Mouse (Mus musculus): Measurements from ENCODE around the gene Igsf3. TPM values are rescaled to one million over a fixed set of nuclear protein-coding genes. Genes with fewer than 3 reads are reported as not detected.

Gene Igsf3
- total and polyA plus RNA-seq, 3 experiments: 0.54 to 1.0 (median 0.59) TPM

DNA sequence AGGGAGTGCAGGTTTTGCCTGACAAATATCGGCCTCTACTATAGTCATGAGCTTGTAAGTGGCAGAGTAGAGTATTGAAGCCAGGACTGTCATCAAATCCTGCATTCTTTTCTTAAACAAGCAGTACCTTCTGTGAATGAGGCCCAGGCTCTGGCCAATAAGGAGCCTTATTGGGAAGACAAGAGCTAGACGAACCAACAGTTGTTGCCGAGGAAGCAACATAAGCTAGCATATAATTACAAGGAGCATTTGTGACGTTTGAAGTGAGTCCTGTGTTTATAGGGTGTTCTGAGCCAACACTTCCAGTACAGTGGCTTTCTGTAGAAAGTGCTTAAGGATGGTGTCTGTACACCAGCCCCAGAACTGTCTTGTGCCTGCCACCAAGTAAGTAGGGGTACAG lies 5.9 kb downstream of the Igsf3 start:
- TF ChIP-seq NRF1 (IDR thresholded peaks at IDR 0.05; ENCODE audit: low read depth, low read length) (no peak), ZNF384 (IDR thresholded peaks at IDR 0.05; ENCODE audit: low read depth, low read length) (no peak), BHLHE40 (IDR thresholded peaks at IDR 0.05; ENCODE audit: low read depth, low read length) (no peak), ZC3H11A (IDR thresholded peaks at IDR 0.05; ENCODE audit: low read depth, low read length) (no peak), KAT2A (IDR thresholded peaks at IDR 0.05; ENCODE audit: insufficient replicate concordance, low read length) (no peak), CTCF (conservative IDR thresholded peaks at IDR 0.05 in 1 of 2, IDR thresholded peaks at IDR 0.05 in 1 of 2; ENCODE audit: low read depth in 2 of 2, low read length in 2 of 2) (no peak), MYC (IDR thresholded peaks at IDR 0.05; ENCODE audit: low read depth, low read length) (no peak), TBP (conservative IDR thresholded peaks at IDR 0.05; ENCODE audit: low read depth, low read length) (no peak), POLR2AphosphoS2 (IDR thresholded peaks at IDR 0.05; ENCODE audit: low read depth, low read length) (no peak), MAFK (IDR thresholded peaks at IDR 0.05; ENCODE audit: insufficient replicate concordance, low read length) (no peak), CHD2 (IDR thresholded peaks at IDR 0.05; ENCODE audit: low read length) (no peak), JUN (IDR thresholded peaks at IDR 0.05; ENCODE audit: insufficient read depth, low read depth, low read length) (no peak), CHD1 (IDR thresholded peaks at IDR 0.05; ENCODE audit: low read depth, low read length) (no peak), ZKSCAN1 (IDR thresholded peaks at IDR 0.05; ENCODE audit: borderline replicate concordance, low read depth, low read length) (no peak), GABPA (IDR thresholded peaks at IDR 0.05; ENCODE audit: insufficient replicate concordance, low read depth, low read length) (no peak), HCFC1 (IDR thresholded peaks at IDR 0.05; ENCODE audit: low read depth, low read length) (no peak), ELF1 (IDR thresholded peaks at IDR 0.05; ENCODE audit: low read depth, low read length) (no peak)
- no peak overlapping the region for H3K9ac ChIP-seq (ENCODE audit: insufficient read depth, low read depth)
- no peaks in the 10 kb centered on the region for H3K79me2 ChIP-seq (replicated peaks; ENCODE audit: control insufficient read depth, extremely low read depth, insufficient read depth, poor library complexity, severe bottlenecking)
- peaks cover 0 to 1% of the 10 kb centered on the region in 2 experiments; a peak in 2 of 4 replicates for H3K4me1 ChIP-seq (ENCODE audit: control insufficient read depth in 1 of 2, insufficient read depth in 2 of 2)
- H3K4me3 ChIP-seq (replicated peaks in 1 of 3; ENCODE audit: low read depth in 2 of 3, low read length in 2 of 3, poor library complexity in 1 of 3): no peak overlapping the region
- H3K27me3 ChIP-seq (replicated peaks): peaks cover 8% of the 10 kb centered on the region
- H3K36me3 ChIP-seq (replicated peaks in 1 of 2; ENCODE audit: control insufficient read depth in 1 of 2, insufficient read depth in 1 of 2, low read length in 1 of 2): no peaks in the 10 kb centered on the region
- in situ Hi-C loops (cut with MboI; ENCODE audit: low pct_ligation_motif_present, low pct_unique_long_range_greater_than_20kb, low sequenced_read_pairs) (no loop called here), dilution Hi-C loops (cut with MboI; ENCODE audit: extremely low pct_ligation_motif_present, extremely low pct_unique_long_range_greater_than_20kb, low sequenced_read_pairs) (no loop called here)
- no peak overlapping the region for H3K27ac ChIP-seq (ENCODE audit: insufficient read depth, low read depth)
- no peak overlapping the region for H3K4me2 ChIP-seq (ENCODE audit: insufficient read depth, low read depth, poor library complexity, severe bottlenecking)
- no peak for DNase-seq (ENCODE audit: extremely low read depth)
- no peaks in the 10 kb centered on the region for H3K9me3 ChIP-seq (replicated peaks; ENCODE audit: low read length)

DNA sequence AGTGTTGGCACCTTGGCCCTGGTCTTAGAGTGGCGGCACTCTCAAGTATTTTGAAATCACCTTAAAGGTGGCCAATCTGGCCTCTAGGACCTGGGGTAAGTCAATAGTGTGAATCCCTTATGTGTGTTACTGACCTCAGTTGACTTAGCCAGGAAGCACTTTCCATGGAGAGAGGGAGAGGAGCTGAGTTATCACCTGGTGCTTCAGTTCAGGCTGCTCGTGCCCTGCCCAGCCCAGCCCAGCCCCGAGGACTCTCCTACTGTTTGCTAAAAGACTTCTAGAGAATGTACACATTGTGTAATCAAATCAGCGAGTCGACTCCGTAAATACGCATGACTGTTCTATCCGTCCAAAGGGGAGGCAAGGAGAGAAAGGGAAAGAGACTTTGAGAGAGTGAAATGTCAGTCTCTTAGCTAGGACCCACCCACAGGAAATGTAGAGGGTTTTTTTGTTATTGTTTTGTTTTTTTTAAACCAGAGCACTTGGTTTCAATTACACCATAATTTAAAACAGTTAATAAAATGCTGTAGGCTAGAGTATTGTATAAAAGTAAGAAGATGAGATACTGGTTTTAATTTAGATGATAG lies 9.6 kb downstream of the Igsf3 start:
- no peak overlapping the region for H3K27ac ChIP-seq (ENCODE audit: insufficient read depth, low read depth)
- H3K4me3 ChIP-seq (replicated peaks in 1 of 3; ENCODE audit: low read depth in 2 of 3, low read length in 2 of 3, poor library complexity in 1 of 3): no peak overlapping the region
- no peak for DNase-seq (ENCODE audit: extremely low read depth)
- no peaks in the 10 kb centered on the region for H3K27me3 ChIP-seq (replicated peaks)
- dilution Hi-C loops (cut with MboI; ENCODE audit: extremely low pct_ligation_motif_present, extremely low pct_unique_long_range_greater_than_20kb, low sequenced_read_pairs) (no loop called here), in situ Hi-C loops (cut with MboI; ENCODE audit: low pct_ligation_motif_present, low pct_unique_long_range_greater_than_20kb, low sequenced_read_pairs) (no loop called here)
- no peaks in the 10 kb centered on the region for H3K36me3 ChIP-seq (replicated peaks in 1 of 2; ENCODE audit: control insufficient read depth in 1 of 2, insufficient read depth in 1 of 2, low read length in 1 of 2)
- no peaks in the 10 kb centered on the region for H3K79me2 ChIP-seq (replicated peaks; ENCODE audit: control insufficient read depth, extremely low read depth, insufficient read depth, poor library complexity, severe bottlenecking)
- no peak overlapping the region for H3K4me2 ChIP-seq (ENCODE audit: insufficient read depth, low read depth, poor library complexity, severe bottlenecking)
- no peaks in the 10 kb centered on the region for H3K4me1 ChIP-seq (ENCODE audit: control insufficient read depth in 1 of 2, insufficient read depth in 2 of 2)
- no peak overlapping the region for H3K9ac ChIP-seq (ENCODE audit: insufficient read depth, low read depth)
- no peaks in the 10 kb centered on the region for H3K9me3 ChIP-seq (replicated peaks; ENCODE audit: low read length)
- TF ChIP-seq IRF4 (IDR thresholded peaks at IDR 0.05; ENCODE audit: low read depth, low read length): no peak
- no peak for TF ChIP-seq ELF1 (IDR thresholded peaks at IDR 0.05; ENCODE audit: low read depth, low read length)
- no peak for TF ChIP-seq MYC (IDR thresholded peaks at IDR 0.05; ENCODE audit: low read depth, low read length)
- no peak for TF ChIP-seq USF1 (IDR thresholded peaks at IDR 0.05; ENCODE audit: low read depth, low read length)
- no peak for TF ChIP-seq TBP (conservative IDR thresholded peaks at IDR 0.05; ENCODE audit: low read depth, low read length)
- no peak for TF ChIP-seq E2F4 (IDR thresholded peaks at IDR 0.05; ENCODE audit: insufficient replicate concordance, low read depth, low read length)
- no peak for TF ChIP-seq TCF12 (IDR thresholded peaks at IDR 0.05; ENCODE audit: low read depth, low read length)
- TF ChIP-seq MAX (IDR thresholded peaks at IDR 0.05; ENCODE audit: low read length): no peak
- no peak for TF ChIP-seq ETS1 (conservative IDR thresholded peaks at IDR 0.05; ENCODE audit: low read depth, low read length)
- TF ChIP-seq POLR2A (IDR thresholded peaks at IDR 0.05; ENCODE audit: low read depth, low read length): no peak
- TF ChIP-seq HCFC1 (IDR thresholded peaks at IDR 0.05; ENCODE audit: low read depth, low read length): no peak
- TF ChIP-seq MAZ (IDR thresholded peaks at IDR 0.05; ENCODE audit: low read depth, low read length): no peak
